Mouse (Mus musculus) adrenal gland, postnatal 10 days (tissue): Measurements from ENCODE around the gene Fam122c. TPM values are rescaled to one million over a fixed set of nuclear protein-coding genes. Genes with fewer than 3 reads are reported as not detected.

Experiments used
- DNase-seq: peaks from one replicate; pipeline ENCODE4 v3.0.0; 2021; ENCODE audit warnings: mixed read lengths
- total RNA-seq, 2 experiments: library from RNA; stranded (reverse); gene quantifications; 2 replicates each; pipeline ENCODE4 v1.2.3; 2021

Fam122c gene
- total RNA-seq, 2 experiments from 2014 or later, result not detected

GRCm38 (mm10) chrX:53370366-53370740 is 97.1 kb downstream of the Fam122c start, which contains the start of gene Mospd1:
Gene Mospd1 (minus strand): TSS chrX:53370502.
- DNase-seq, result peak; percentile 93

Other genes starting within 250 kb of the Fam122c start
- gene Plac1, start 33.3 kb upstream of the Fam122c start, total RNA-seq, result not detected
- 10 to 100 TPM in 1 of 2 experiments, 1 to 10 TPM in 1; 8.2 to 15.1 TPM for gene Fam122b, start 3.6 kb upstream of the Fam122c start, total RNA-seq
- 10 to 100 TPM; 25.7 to 29.2 TPM for gene Mospd1, start 97.1 kb downstream of the Fam122c start, total RNA-seq
- gene Etd, start 161.5 kb downstream of the Fam122c start, total RNA-seq, result not detected